Mouse (Mus musculus): ENCODE data around the gene Marveld3. TPM values are rescaled to one million over a fixed set of nuclear protein-coding genes. Genes with fewer than 3 reads are reported as not detected.

Gene Marveld3
- polyA plus RNA-seq, 1 experiment from 2014 or later: 8.2 TPM

- TF ChIP-seq CTCF (IDR thresholded peaks at IDR 0.05; ENCODE audit: low read depth): no peak
- 82% methylated on average over 7 of the region's 7 CpGs for WGBS
- DNase-seq (ENCODE audit: low spot score): no peak
- Histone ChIP-seq H3K36me3 (ENCODE audit: insufficient read depth, low read length) (no peaks in the 10 kb centered on the region), H3K4me3 (replicated peaks; ENCODE audit: low read depth, low read length) (no peak overlapping the region), H3K9ac (ENCODE audit: low read depth, low read length) (no peak overlapping the region), H3K27ac (peak overlapping the region; percentile 64; the same call in 1 of the 2 replicates), H3K9me3 (replicated peaks; ENCODE audit: low read length) (no peaks in the 10 kb centered on the region), H3K4me2 (ENCODE audit: low read length) (no peak overlapping the region), H3K27me3 (ENCODE audit: insufficient read depth, low read length) (no peaks in the 10 kb centered on the region), H3K4me1 (replicated peaks; ENCODE audit: insufficient read depth, low read length) (peaks cover 17% of the 10 kb centered on the region; the same call in 1 of the 2 replicates)
- no peak; the same call in 1 of the 2 replicates for ATAC-seq (replicated peaks; ENCODE audit: low FRiP score, low read depth)
These were observed 15.7 kb downstream of the Marveld3 start for GRCm38 (mm10) chr8:109946272-109946671.

- no peak overlapping the region for H3K9ac ChIP-seq (ENCODE audit: low read depth, low read length)
- no peaks in the 10 kb centered on the region for H3K27me3 ChIP-seq (ENCODE audit: insufficient read depth, low read length)
- WGBS: 44% methylated on average over 7 of the region's 7 CpGs
- no peaks in the 10 kb centered on the region for H3K36me3 ChIP-seq (ENCODE audit: insufficient read depth, low read length)
- H3K27ac ChIP-seq: peak overlapping the region; percentile 64; the same call in 1 of the 2 replicates
- peaks cover 17% of the 10 kb centered on the region; the same call in 1 of the 2 replicates for H3K4me1 ChIP-seq (replicated peaks; ENCODE audit: insufficient read depth, low read length)
- no peak overlapping the region for H3K4me2 ChIP-seq (ENCODE audit: low read length)
- TF ChIP-seq CTCF (IDR thresholded peaks at IDR 0.05; ENCODE audit: low read depth): no peak
- DNase-seq (ENCODE audit: low spot score): no peak
- no peaks in the 10 kb centered on the region for H3K9me3 ChIP-seq (replicated peaks; ENCODE audit: low read length)
- 0 out of 2 replicates have a peak, but pooled peaks have one; percentile 8 for ATAC-seq (replicated peaks; ENCODE audit: low FRiP score, low read depth)
- H3K4me3 ChIP-seq (replicated peaks; ENCODE audit: low read depth, low read length): no peak overlapping the region
These were observed 16.3 kb downstream of the Marveld3 start for GRCm38 (mm10) chr8:109945694-109946093.

- 15% methylated on average over 9 of the region's 9 CpGs for WGBS
- ATAC-seq (replicated peaks; ENCODE audit: low FRiP score, low read depth): peak; percentile 63; the same call in 1 of the 2 replicates
- peaks cover 2% of the 10 kb centered on the region; the same call in 1 of the 2 replicates for H3K36me3 ChIP-seq (ENCODE audit: insufficient read depth, low read length)
- no peaks in the 10 kb centered on the region for H3K9me3 ChIP-seq (replicated peaks; ENCODE audit: low read length)
- peaks cover 17% of the 10 kb centered on the region; the same call in 1 of the 2 replicates for H3K4me1 ChIP-seq (replicated peaks; ENCODE audit: insufficient read depth, low read length)
- peak; percentile 66 for DNase-seq (ENCODE audit: low spot score)
- H3K27me3 ChIP-seq (ENCODE audit: insufficient read depth, low read length): no peaks in the 10 kb centered on the region
- peak overlapping the region; percentile 64; the same call in 1 of the 2 replicates for H3K27ac ChIP-seq
- H3K4me3 ChIP-seq (replicated peaks; ENCODE audit: low read depth, low read length): no peak overlapping the region
- TF ChIP-seq CTCF (IDR thresholded peaks at IDR 0.05; ENCODE audit: low read depth): no peak
- H3K4me2 ChIP-seq (ENCODE audit: low read length): no peak overlapping the region
- H3K9ac ChIP-seq (ENCODE audit: low read depth, low read length): no peak overlapping the region
These were observed 16.8 kb downstream of the Marveld3 start for GRCm38 (mm10) chr8:109945153-109945632.

DNA sequence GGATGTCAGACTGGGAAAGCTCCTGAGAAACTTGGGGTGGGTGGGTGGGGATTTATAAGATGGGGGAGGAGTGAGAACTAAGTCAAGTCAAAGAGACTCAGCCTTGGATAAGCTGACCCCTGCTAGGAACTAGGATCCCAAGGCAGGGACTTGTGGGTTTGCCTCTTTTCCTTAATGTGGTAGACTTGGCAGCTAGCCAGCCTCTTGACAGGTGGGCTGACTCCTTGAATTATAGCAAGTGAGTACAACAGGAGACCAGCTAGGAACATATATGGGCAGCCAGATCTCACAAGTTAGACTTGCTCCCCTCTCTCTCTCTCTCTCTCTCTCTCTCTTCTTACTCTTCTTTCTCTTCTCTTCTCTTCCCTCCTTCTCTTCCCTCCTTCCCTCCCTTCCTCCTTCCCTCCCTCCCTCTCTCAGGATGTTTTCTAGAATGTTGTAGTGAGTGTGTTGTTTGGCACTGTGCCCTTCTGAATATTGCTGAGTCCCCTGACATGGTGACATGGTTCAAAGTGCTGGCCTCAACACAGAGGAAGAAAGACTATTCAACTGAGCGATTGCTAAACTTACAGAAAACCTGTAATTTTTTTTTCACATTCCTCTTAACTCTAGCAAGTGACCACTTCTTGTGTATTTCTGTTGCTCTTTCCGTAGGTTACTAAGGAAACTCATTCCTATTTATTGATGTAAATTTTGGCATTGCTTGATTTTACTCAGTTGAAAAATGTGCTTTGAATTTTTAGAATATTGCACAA is 20.2 kb downstream of the Marveld3 start:
- Histone ChIP-seq H3K4me3 (replicated peaks; ENCODE audit: low read depth, low read length) (no peak overlapping the region), H3K27me3 (ENCODE audit: insufficient read depth, low read length) (no peaks in the 10 kb centered on the region), H3K4me1 (replicated peaks; ENCODE audit: insufficient read depth, low read length) (peaks cover 8% of the 10 kb centered on the region; the same call in 1 of the 2 replicates), H3K4me2 (ENCODE audit: low read length) (no peak overlapping the region), H3K27ac (no peak overlapping the region), H3K9ac (ENCODE audit: low read depth, low read length) (no peak overlapping the region), H3K36me3 (ENCODE audit: insufficient read depth, low read length) (peaks cover 9% of the 10 kb centered on the region; the same call in 1 of the 2 replicates), H3K9me3 (replicated peaks; ENCODE audit: low read length) (no peaks in the 10 kb centered on the region)
- no peak for TF ChIP-seq CTCF (IDR thresholded peaks at IDR 0.05; ENCODE audit: low read depth)
- ATAC-seq (replicated peaks; ENCODE audit: low FRiP score, low read depth) (no peak), DNase-seq (ENCODE audit: low spot score) (peak; percentile 61)
- 49% methylated on average over 2 of the region's 2 CpGs for WGBS

DNA sequence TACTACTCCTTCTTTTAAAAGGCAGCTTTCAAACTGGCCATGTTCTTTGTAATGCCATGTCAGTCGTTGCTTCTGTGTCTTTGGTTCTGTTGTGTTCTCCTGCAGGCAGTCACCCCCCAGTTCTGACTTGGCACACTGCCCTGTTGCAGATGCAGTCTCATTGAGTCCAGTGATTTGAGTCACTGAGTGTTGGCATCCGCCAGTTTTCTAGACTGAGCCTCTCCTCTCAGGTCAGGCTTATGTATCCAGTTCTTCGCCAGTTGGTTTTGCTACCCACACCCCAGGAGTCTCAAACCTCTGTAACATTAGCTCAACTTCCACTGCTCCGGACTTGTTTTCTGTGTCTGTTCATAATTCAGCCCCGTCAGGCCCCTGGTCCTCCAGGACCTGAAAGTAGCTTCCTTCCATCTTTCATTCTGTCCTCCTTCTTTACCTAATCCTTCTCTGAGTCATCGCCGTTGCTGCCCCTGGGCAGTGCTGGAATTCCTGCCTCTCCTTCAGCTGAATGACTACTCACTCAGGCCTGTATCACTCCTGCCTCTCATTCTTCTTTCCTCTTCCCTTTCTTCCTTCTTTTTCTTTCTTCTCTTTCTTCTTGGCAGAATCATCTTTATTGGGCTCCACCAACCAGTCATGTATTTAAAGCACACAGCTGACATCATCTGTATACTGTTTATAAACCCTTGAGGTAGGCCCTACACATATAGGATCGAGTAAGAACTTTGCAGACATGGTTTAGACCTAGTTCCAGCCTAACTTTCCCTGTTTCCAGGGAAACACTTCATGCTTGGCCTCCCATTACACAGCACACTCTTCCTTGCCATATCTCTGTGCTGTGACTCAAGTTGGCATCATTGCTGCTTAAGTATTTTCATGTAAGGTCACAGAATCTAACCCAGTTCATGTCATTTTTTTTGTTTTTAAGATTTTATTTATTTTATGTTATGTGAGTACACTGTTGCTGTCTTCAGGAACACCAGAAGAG is 41.3 kb downstream of the Marveld3 start:
- TF ChIP-seq CTCF (IDR thresholded peaks at IDR 0.05; ENCODE audit: low read depth): no peak
- DNase-seq (ENCODE audit: low spot score): no peak
- peaks cover 12% of the 10 kb centered on the region for H3K36me3 ChIP-seq (ENCODE audit: insufficient read depth, low read length)

GRCm38 (mm10) chr8:109917277-109917676 is 44.7 kb downstream of the Marveld3 start:
- no peaks in the 10 kb centered on the region for H3K27me3 ChIP-seq (ENCODE audit: insufficient read depth, low read length)
- DNase-seq (ENCODE audit: low spot score) (peak; percentile 73), ATAC-seq (replicated peaks; ENCODE audit: low FRiP score, low read depth) (0 out of 2 replicates have a peak, but pooled peaks have one; percentile 10)
- no peaks in the 10 kb centered on the region for H3K4me1 ChIP-seq (replicated peaks; ENCODE audit: insufficient read depth, low read length)
- H3K36me3 ChIP-seq (ENCODE audit: insufficient read depth, low read length): peaks cover 31% of the 10 kb centered on the region
- no peak overlapping the region for H3K9ac ChIP-seq (ENCODE audit: low read depth, low read length)
- 45% methylated on average over 4 of the region's 4 CpGs for WGBS
- TF ChIP-seq CTCF (IDR thresholded peaks at IDR 0.05; ENCODE audit: low read depth): peak; percentile 81
- H3K4me3 ChIP-seq (replicated peaks; ENCODE audit: low read depth, low read length): no peak overlapping the region
- no peak overlapping the region for H3K27ac ChIP-seq
- H3K4me2 ChIP-seq (ENCODE audit: low read length): no peak overlapping the region
- H3K9me3 ChIP-seq (replicated peaks; ENCODE audit: low read length): no peaks in the 10 kb centered on the region

More for the DNA sequence above, 41.3 kb downstream of the Marveld3 start:
- H3K4me1 ChIP-seq (replicated peaks; ENCODE audit: insufficient read depth, low read length): no peaks in the 10 kb centered on the region
- H3K9me3 ChIP-seq (replicated peaks; ENCODE audit: low read length): no peaks in the 10 kb centered on the region
- H3K4me3 ChIP-seq (replicated peaks; ENCODE audit: low read depth, low read length): no peak overlapping the region
- H3K27ac ChIP-seq: no peak overlapping the region
- 67% methylated on average over 8 of the region's 8 CpGs for WGBS
- H3K9ac ChIP-seq (ENCODE audit: low read depth, low read length): no peak overlapping the region
- no peaks in the 10 kb centered on the region for H3K27me3 ChIP-seq (ENCODE audit: insufficient read depth, low read length)
- no peak for ATAC-seq (replicated peaks; ENCODE audit: low FRiP score, low read depth)
- no peak overlapping the region for H3K4me2 ChIP-seq (ENCODE audit: low read length)

Measured in kidney, postnatal 0 days (tissue).